Mouse (Mus musculus): Measurements from ENCODE around the gene Nynrin.

Nynrin gene

DNA sequence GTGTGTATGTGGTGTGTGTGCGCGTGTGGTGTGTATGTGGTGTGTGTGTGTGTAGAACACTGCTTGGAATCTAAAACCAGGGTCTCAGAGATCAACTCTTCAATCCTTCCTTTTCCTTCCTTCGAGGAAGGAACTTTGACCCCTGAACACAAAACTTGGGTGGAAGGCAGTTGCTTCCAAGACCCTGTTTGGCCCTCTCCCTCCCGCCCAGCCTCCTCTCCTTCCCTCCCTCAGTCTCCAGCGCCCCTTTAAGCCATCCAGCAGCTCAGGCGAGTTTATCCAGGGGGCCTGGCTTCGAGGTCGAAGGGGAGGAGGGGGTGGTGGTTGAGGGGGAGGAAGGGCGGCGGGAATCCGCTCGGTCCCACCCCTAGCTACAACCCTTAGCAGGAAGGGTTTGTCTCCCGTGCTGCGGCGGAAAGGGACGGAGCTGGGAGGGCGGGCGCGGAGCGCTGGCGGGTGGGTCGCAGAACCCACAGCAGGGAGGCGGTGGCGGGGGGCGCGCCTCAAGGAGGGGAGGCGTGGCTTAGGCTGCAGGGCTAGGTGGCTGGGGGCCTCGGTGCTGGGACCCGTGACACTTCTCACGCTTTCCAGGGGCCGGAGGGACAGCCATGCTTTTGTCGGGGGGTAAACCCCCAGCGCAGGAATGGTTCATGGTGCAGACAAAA is at the start of gene Nynrin:
Gene Nynrin (plus strand): TSS at position 390 of the 665 bp plus-strand sequence.
- DNase-seq (ENCODE audit: low spot score): peak; percentile 74

DNA sequence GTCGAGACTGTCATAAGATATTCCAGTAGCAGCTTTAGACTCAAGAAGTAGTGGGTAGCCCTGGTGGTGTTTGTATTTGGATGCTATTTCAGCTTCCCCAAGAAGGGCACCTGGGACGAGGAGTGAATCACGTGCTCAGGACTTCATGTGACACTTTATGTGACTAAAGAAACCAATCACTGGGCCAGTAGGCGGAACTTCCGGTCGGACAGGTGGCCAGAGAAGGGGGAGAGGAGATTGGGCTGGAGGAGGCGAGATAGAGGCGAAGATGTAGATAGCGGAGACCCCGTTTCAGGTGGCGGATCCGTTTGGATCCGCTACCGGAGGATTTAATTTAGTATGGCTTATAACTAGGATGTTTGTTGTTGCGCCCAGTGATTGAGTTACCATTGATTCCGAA is 38.9 kb upstream of the Nynrin start:
- DNase-seq (ENCODE audit: low spot score): peak; percentile 84

DNA sequence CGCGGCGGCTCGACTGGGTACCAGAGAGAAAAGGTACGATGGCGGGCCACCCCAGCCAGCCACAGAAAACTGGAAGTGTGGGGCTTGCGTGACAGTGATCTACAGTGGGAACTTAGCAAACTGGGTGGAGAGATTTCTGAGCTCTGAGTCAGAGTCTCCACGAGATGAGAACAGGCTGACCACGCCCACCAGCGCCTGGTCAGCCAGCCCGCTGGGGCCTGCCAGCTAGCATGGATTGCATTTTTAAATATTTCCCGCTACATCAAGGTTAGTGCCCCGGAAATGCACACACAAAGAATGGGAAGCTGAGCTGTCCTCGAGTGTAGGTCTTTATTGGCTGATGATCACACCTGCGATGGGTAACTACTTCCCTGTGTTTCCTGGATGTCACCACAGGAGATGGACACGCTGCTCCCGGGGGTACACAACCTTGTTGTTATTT is 38.5 kb upstream of the Nynrin start:
- DNase-seq (ENCODE audit: low spot score): peak; percentile 84

DNA sequence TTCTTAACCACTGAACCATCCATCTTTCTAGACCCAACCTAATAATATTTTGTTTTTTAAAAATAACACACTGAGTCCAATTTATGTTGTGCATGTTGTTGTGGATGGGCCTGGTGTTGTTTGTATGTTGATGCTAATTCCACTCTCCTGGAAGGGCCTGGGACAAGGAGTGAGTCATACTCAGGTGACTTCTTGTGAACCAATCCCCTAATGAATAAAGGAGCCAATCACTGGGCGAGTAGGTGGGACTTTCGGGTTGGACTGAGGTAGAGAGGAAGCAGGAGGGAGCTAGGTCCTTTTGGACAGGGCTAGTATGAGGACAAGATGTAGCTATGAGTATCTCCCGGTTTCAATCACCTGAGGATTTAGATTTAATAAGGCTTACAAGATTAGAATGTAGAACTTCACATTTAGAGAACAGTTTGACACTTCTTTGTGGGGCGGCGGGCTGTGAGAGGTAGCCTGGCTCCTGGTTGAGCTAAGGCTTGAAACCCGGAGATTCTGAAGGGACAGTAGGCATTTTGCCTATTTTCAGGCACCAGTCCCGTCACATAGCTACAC is 33.9 kb upstream of the Nynrin start:
- no peak for DNase-seq (ENCODE audit: low spot score)

GRCm38 (mm10) chr14:55820576-55820975 is 33.2 kb upstream of the Nynrin start:
- no peak for DNase-seq (ENCODE audit: low spot score)

- peak; percentile 92 for DNase-seq (ENCODE audit: low spot score)
Measured at GRCm38 (mm10) chr14:55822435-55822990, 31.3 kb upstream of the Nynrin start.

- DNase-seq (ENCODE audit: low spot score): peak; percentile 88
Measured at GRCm38 (mm10) chr14:55822991-55823762, 30.6 kb upstream of the Nynrin start, which contains the start of gene Nfatc4. Gene Nfatc4, plus strand, starts transcription at chr14:55823144.

DNA sequence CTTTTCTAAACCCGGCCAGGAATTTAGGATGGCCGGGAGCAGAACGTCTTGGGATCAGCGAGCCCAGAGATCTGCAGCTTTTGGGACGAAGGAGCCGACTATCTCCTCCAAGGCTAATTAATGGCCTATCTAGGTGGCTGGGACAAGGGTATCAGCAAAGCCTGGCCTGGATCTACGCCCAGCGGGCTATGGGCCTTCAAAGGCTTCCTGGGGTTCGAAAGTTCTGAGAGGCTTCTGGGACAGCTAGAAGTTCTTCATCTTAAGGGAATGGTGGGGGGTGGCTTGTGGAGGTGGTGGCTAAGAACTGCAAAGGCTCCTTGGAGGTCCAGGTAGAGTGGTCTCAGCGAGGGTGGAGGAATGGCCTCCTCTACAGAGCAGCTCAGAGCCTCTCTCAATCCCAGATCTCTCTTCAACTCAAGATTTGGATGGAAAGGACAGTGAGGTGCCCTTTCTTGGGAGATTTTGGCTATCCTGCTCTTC is 29.8 kb upstream of the Nynrin start:
- DNase-seq (ENCODE audit: low spot score): peak; percentile 43

DNA sequence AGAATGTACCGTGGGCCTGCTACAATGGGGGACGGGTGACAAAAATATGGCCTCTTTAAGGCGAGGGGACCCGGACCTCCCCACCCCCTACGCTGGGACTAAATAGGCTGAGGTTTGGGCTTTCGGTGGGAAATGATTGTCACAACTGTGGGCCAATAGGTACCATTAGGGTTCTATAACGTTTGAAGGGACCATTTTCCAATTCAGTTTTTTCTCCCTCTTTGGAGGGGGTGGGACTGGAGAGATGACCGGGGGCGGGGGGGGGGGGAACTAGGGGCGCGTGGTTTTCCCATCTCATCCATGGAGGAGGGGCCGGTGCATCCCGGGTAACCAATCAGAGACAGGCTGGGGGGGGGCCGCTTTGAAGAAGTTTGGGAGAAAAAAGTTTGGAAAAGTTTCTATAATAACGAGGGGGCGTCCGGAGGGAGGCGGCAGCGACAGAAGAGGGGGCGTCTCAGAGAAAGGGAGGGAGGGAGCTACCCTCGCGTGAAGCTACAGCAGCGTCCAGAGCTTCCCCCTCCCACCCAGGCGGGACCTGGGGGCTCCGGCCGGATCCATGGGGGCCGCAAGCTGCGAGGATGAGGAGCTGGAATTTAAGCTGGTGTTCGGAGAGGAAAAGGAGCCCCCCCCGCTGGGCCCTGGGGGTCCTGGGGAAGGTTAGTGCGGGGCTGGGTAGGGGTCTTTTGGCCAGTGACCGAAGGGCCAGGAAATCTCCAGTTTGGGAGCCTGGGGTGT is 29.2 kb upstream of the Nynrin start:
- no peak for DNase-seq (ENCODE audit: low spot score)

- no peak for DNase-seq (ENCODE audit: low spot score)
Measured at GRCm38 (mm10) chr14:55825216-55826051, 28.4 kb upstream of the Nynrin start.

DNA sequence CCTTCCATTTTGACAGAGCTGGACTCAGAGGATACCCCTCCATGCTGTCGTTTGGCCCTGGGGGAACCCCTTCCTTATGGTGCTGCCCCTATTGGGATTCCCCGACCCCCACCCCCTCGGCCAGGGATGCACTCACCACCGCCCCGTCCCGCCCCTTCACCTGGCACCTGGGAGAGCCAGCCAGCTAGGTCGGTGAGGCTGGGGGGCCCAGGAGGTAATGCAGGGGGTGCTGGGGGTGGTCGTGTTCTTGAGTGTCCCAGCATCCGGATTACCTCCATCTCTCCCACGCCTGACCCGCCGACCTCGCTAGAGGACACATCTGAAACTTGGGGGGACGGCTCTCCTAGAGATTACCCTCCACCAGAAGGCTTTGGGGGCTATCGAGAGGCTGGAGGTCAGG is 27.7 kb upstream of the Nynrin start:
- no peak for DNase-seq (ENCODE audit: low spot score)

DNA sequence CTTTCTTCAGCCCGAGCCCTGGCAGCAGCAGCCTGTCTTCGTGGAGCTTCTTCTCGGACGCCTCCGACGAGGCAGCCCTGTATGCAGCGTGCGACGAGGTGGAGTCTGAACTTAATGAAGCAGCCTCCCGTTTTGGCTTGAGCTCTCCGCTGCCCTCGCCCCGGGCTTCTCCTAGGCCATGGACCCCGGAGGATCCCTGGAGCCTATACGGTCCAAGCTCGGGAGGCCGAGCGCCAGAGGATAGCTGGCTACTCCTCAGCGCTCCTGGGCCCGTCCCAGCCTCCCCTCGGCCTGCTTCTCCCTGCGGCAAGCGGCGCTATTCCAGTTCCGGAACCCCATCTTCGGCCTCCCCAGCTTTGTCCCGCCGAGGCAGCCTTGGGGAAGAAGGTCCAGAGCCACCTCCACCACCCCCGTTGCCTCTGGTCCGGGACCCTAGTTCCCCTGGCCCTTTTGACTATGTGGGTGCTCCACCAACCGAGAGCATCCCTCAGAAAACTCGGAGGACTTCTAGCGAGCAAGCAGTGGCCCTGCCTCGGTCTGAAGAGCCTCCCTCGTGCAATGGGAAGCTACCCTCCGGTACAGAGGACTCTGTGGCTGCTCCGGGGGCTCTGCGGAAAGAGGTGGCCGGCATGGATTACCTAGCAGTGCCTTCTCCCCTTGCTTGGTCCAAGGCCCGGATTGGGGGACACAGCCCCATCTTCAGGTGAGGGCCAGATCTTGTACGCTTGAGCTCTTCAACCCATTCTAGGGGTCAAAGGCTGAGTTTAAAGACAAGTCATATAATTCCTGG is 27.1 kb upstream of the Nynrin start:
- no peak for DNase-seq (ENCODE audit: low spot score)

DNA sequence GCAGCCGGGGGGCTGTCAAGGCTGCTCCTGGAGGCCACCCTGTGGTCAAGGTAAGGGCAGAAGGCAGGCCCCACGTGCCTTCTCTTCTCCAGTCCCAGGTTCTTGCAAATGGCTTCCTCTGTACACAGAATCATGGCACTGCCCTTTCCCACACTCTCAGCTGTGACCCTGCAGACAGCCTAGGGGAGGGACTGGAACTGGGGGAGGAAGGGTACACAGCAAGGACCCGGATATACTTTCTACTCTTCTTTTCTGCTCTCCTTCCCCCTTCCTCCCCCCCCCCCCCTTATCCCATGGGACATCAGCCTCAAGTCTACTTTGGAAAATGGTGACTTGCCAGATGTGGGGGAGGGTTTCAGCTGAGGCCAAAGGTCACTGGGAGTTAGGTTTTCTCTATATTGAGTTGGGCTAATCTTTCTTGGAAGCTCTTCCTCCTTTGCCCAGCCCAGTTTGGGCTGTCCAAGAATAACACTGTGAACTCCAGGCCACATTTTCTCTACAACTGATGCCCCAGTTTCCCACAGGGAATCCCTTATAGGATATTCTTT is 25.0 kb upstream of the Nynrin start:
- DNase-seq (ENCODE audit: low spot score): no peak

- no peak for DNase-seq (ENCODE audit: low spot score)
Measured at GRCm38 (mm10) chr14:55829854-55830253, 24.0 kb upstream of the Nynrin start.

DNA sequence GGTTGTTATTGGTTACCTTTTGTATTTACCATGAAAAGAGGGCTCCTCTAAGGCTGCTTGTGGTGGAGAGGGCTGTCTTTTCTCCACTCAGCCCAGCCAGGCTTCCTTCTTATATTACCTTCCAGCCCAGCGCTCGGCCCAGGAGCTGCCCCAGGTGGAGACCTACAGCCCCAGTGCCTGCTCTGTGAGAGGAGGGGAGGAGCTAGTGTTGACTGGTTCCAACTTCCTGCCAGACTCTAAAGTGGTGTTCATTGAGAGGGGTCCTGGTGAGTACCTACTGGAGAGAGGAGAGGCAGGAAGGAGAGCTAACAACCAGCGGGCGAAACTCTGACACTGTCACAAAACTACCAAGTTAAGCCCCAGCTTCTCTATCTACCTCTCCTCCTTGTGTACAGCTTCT is 23.5 kb upstream of the Nynrin start:
- no peak for DNase-seq (ENCODE audit: low spot score)

- no peak for DNase-seq (ENCODE audit: low spot score)
Measured at GRCm38 (mm10) chr14:55833126-55833525, 20.7 kb upstream of the Nynrin start.

- no peak for DNase-seq (ENCODE audit: low spot score)
Measured at GRCm38 (mm10) chr14:55834808-55835533, 18.8 kb upstream of the Nynrin start.

- no peak for DNase-seq (ENCODE audit: low spot score)
Measured at GRCm38 (mm10) chr14:55838312-55838711, 15.5 kb upstream of the Nynrin start.

GRCm38 (mm10) chr14:55838740-55839139 is 15.1 kb upstream of the Nynrin start:
- no peak for DNase-seq (ENCODE audit: low spot score)

Measured in lung, postnatal 25 days (tissue).